Comparison of ENCODE assay signal across 22 mouse cellular contexts in genomic region chr1:164564847-164565246, GRCm38 (mm10).
DNase-seq lines count a peak whose midpoint lies in the region; ATAC-seq lines count a peak whose summit lies in the region.
"Had no signal": no experiment of that assay in that cellular context is flagged by ENCODE, and none has a peak within 500 bp of the region (broad histone marks: within the 10 kb centered on the region; RNA-seq: fewer than 3 reads in every experiment).

No protein-coding gene starts in this region.

- 96% methylated on average over 6 of the region's 6 CpGs for WGBS in midbrain, embryonic 14.5 days
- 94% methylated on average over 6 of the region's 6 CpGs for WGBS in forebrain, embryonic 13.5 days

- H3K9ac ChIP-seq in midbrain, embryonic 14.5 days (replicated peaks; ENCODE audit: low read length): no peak overlapping the region
- H3K9ac ChIP-seq in forebrain, embryonic 13.5 days: no peak overlapping the region
- H3K9ac ChIP-seq: forebrain, postnatal 0 days; hindbrain, embryonic 13.5 days had no signal

- H3K27ac ChIP-seq in midbrain, embryonic 14.5 days (replicated peaks; ENCODE audit: low read depth, low read length): no peak overlapping the region
- no peak overlapping the region for H3K27ac ChIP-seq in forebrain, embryonic 13.5 days
- H3K27ac ChIP-seq: forebrain, embryonic 10.5 days; heart, adult 2 months; hindbrain, embryonic 10.5 days; hindbrain, embryonic 13.5 days had no signal

- no peak for DNase-seq in midbrain, embryonic 14.5 days
- no peak for DNase-seq in heart, adult 9 months (ENCODE audit: low spot score in 2 of 2)
- DNase-seq: adrenal gland, adult 2 months; adrenal gland, postnatal 14 days; cerebellum, adult 11-12 months; cerebellum, adult 8-10 months; cerebellum, postnatal 10 days; cerebellum, postnatal 36 days; forebrain, postnatal 0 days; gastrocnemius, postnatal 25 days; heart, adult 2 months had no signal

- H3K36me3 ChIP-seq in midbrain, embryonic 14.5 days (ENCODE audit: control insufficient read depth, insufficient read depth, low read length): no peaks in the 10 kb centered on the region
- H3K36me3 ChIP-seq in forebrain, embryonic 13.5 days (ENCODE audit: poor library complexity, severe bottlenecking): no peaks in the 10 kb centered on the region
- H3K36me3 ChIP-seq: forebrain, embryonic 10.5 days; hindbrain, embryonic 10.5 days; hindbrain, embryonic 13.5 days had no signal

- H3K4me1 ChIP-seq in midbrain, embryonic 14.5 days (ENCODE audit: control insufficient read depth, insufficient read depth, low read length): no peaks in the 10 kb centered on the region
- H3K4me1 ChIP-seq in forebrain, embryonic 13.5 days: no peaks in the 10 kb centered on the region; the same call in 1 of the 2 replicates
- H3K4me1 ChIP-seq: forebrain, embryonic 10.5 days; hindbrain, embryonic 10.5 days; hindbrain, embryonic 13.5 days had no signal

- no peaks in the 10 kb centered on the region for H3K9me3 ChIP-seq in midbrain, embryonic 14.5 days (ENCODE audit: control insufficient read depth, low read length)
- no peaks in the 10 kb centered on the region for H3K9me3 ChIP-seq in forebrain, embryonic 13.5 days (replicated peaks)
- H3K9me3 ChIP-seq: forebrain, embryonic 10.5 days; hindbrain, embryonic 10.5 days; hindbrain, embryonic 13.5 days had no signal

- ATAC-seq in common myeloid progenitor, adult 5-6 weeks (replicated peaks; ENCODE audit: low read depth, poor library complexity, severe bottlenecking): peak; percentile 94
- peak; percentile 62 to 82; a peak in 3 of 4 replicates for ATAC-seq in hematopoietic stem cell, adult 5-6 weeks (replicated peaks in 1 of 2; ENCODE audit: insufficient read depth in 1 of 2, low FRiP score in 2 of 2, low TSS enrichment in 1 of 2, low read depth in 1 of 2, poor library complexity in 2 of 2, severe bottlenecking in 2 of 2)
- peak; percentile 67; the same call in 1 of the 2 replicates for ATAC-seq in neutrophil, adult 5-6 weeks (ENCODE audit: extremely low read depth, insufficient number of reproducible peaks, low FRiP score, poor library complexity, severe bottlenecking)
- ATAC-seq in midbrain, embryonic 14.5 days (ENCODE audit: low FRiP score, low TSS enrichment): no peak
- no peak for ATAC-seq in forebrain, embryonic 13.5 days
- ATAC-seq: CD4-positive, CD25-positive, alpha-beta regulatory T cell, adult 4 months; forebrain, embryonic 14.5 days; forebrain, postnatal 0 days; hindbrain, embryonic 16.5 days had no signal

- no peak overlapping the region for H3K4me3 ChIP-seq in midbrain, embryonic 14.5 days (replicated peaks; ENCODE audit: low read depth, low read length)
- H3K4me3 ChIP-seq in forebrain, embryonic 13.5 days: no peak overlapping the region
- H3K4me3 ChIP-seq: forebrain, embryonic 10.5 days; heart, adult 2 months; hindbrain, embryonic 10.5 days; hindbrain, embryonic 13.5 days had no signal

- no peaks in the 10 kb centered on the region for H3K27me3 ChIP-seq in midbrain, embryonic 14.5 days (ENCODE audit: control insufficient read depth, insufficient read depth, low read length)
- no peaks in the 10 kb centered on the region for H3K27me3 ChIP-seq in forebrain, embryonic 13.5 days
- H3K27me3 ChIP-seq: hindbrain, embryonic 13.5 days had no signal

- no peak overlapping the region for H3K4me2 ChIP-seq in midbrain, embryonic 14.5 days (ENCODE audit: low read length)
- H3K4me2 ChIP-seq in forebrain, embryonic 13.5 days: no peak overlapping the region
- H3K4me2 ChIP-seq: heart, embryonic 11.5 days; hindbrain, embryonic 13.5 days had no signal

Comparison
In these comparisons a context has a peak if more than half of its experiments do, and no peak if none do; other contexts are left out.
1. ATAC-seq: peak in common myeloid progenitor, adult 5-6 weeks (single experiment), hematopoietic stem cell, adult 5-6 weeks (2 of 2) and neutrophil, adult 5-6 weeks (single experiment); none in midbrain, embryonic 14.5 days (single experiment) and forebrain, embryonic 13.5 days (single experiment).